ENCODE assay signal across 8 mouse cellular contexts in the genomic region with DNA sequence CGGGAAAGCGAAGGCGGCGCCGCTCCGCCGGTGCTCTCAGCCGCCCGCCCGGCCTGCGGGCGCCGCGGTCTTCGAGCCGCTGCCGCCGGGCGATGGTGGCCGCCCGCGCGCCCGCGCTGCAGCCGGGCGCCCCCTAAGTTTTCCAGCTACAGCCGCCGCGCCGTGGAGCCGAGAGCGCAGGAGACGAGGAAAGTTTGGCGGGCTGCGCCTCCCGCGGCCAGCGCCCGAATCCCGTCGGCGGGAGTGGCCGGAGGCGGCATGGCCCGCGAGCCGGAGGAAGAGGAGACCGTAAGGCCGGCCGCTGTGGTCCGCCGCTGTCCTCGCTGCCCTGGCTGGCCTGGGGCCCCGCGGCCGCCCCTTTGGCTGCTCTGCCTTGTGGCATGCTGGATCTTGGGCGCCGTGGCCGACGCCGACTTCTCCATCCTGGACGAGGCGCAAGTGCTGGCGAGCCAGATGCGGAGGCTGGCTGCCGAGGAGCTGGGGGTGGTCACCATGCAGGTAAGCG. TPM values are rescaled to one million over a fixed set of nuclear protein-coding genes. Genes with fewer than 3 reads are reported as not detected.
DNase-seq lines count a peak whose midpoint lies in the region; ATAC-seq and TF ChIP-seq lines count a peak whose summit lies in the region.

No protein-coding gene starts in this region.

- no peaks in the 10 kb centered on the region for H3K36me3 ChIP-seq in embryonic facial prominence, embryonic 15.5 days
- no peaks in the 10 kb centered on the region for H3K36me3 ChIP-seq in heart, embryonic 15.5 days

- no peak for TF ChIP-seq CTCF in lung, adult 2 months (IDR thresholded peaks at IDR 0.05; ENCODE audit: insufficient read depth, low read length)

- H3K4me2 ChIP-seq in embryonic facial prominence, embryonic 15.5 days (replicated peaks) = peak overlapping the region; percentile 84
- H3K4me2 ChIP-seq in heart, embryonic 15.5 days = peak overlapping the region; percentile 88

- peak overlapping the region; percentile 95 for H3K27ac ChIP-seq in embryonic facial prominence, embryonic 15.5 days (replicated peaks)
- peak overlapping the region; percentile 91 for H3K27ac ChIP-seq in heart, embryonic 15.5 days

- H3K9me3 ChIP-seq in embryonic facial prominence, embryonic 15.5 days (replicated peaks) = no peaks in the 10 kb centered on the region
- no peaks in the 10 kb centered on the region for H3K9me3 ChIP-seq in heart, embryonic 15.5 days (replicated peaks)

- peaks cover 32% of the 10 kb centered on the region for H3K4me1 ChIP-seq in embryonic facial prominence, embryonic 15.5 days
- H3K4me1 ChIP-seq in heart, embryonic 15.5 days (replicated peaks) = peaks cover 38% of the 10 kb centered on the region
- 0 out of 2 replicates have a peak, but pooled peaks cover 8% of the 10 kb centered on the region for H3K4me1 ChIP-seq in lung, adult 2 months (ENCODE audit: control insufficient read depth, insufficient read depth, low read length)

- under 1% methylated on average over 67 of the region's 68 CpGs for WGBS in embryonic facial prominence, embryonic 15.5 days
- WGBS in heart, embryonic 15.5 days = under 1% methylated on average over 65 of the region's 68 CpGs
- WGBS in lung, adult 2 months = 1% methylated on average over 66 of the region's 68 CpGs

- H3K27me3 ChIP-seq in embryonic facial prominence, embryonic 15.5 days = no peaks in the 10 kb centered on the region
- no peaks in the 10 kb centered on the region for H3K27me3 ChIP-seq in heart, embryonic 15.5 days

- peak overlapping the region; percentile 93 for H3K9ac ChIP-seq in embryonic facial prominence, embryonic 15.5 days
- H3K9ac ChIP-seq in heart, embryonic 15.5 days = peak overlapping the region; percentile 81

- peak overlapping the region; percentile 97 for H3K4me3 ChIP-seq in embryonic facial prominence, embryonic 15.5 days (replicated peaks)
- H3K4me3 ChIP-seq in heart, embryonic 15.5 days = peak overlapping the region; percentile 67
- peak overlapping the region; percentile 86 for H3K4me3 ChIP-seq in lung, adult 2 months (replicated peaks; ENCODE audit: extremely low read depth, low read depth, low read length)

- ATAC-seq in embryonic facial prominence, embryonic 15.5 days (ENCODE audit: insufficient number of reproducible peaks, low FRiP score, low TSS enrichment, low read depth) = peak; percentile 52
- ATAC-seq in heart, embryonic 15.5 days (replicated peaks; ENCODE audit: insufficient number of reproducible peaks, insufficient read depth, low FRiP score, low read depth) = peak; percentile 43
- no peak for ATAC-seq in CD4-positive, CD25-positive, alpha-beta regulatory T cell, adult 4 months

- TF ChIP-seq POLR2A in lung, adult 2 months (IDR thresholded peaks at IDR 0.05; ENCODE audit: borderline replicate concordance, extremely low read depth, low read depth, low read length) = no peak

- DNase-seq in ovary, postnatal 10 days (ENCODE audit: low spot score) = peak; percentile 49
- no peak for DNase-seq in ovary, postnatal 36 days (ENCODE audit: low spot score)
- DNase-seq in kidney, postnatal 14 days = peak; percentile 73
- peak; percentile 56 for DNase-seq in lung, adult 2 months
- peak; percentile 73 for DNase-seq in retina, postnatal 1 day

RNA-seq across cellular contexts. Expression of a gene that starts 0.4 kb away (rescaled TPM):
- 34.2 and 37.3 TPM in 2 replicates for polyA plus RNA-seq in embryonic facial prominence, embryonic 15.5 days (2015; fragmentation: Nextera tagmentation; extraction: Ambion mirVana)
- polyA plus RNA-seq in heart, embryonic 15.5 days (2015; fragmentation: Nextera tagmentation; extraction: Ambion mirVana) = 6.2 and 11.6 TPM in 2 replicates
- 41.8 and 43.1 TPM in 2 replicates for polyA plus RNA-seq in lung, adult 2 months (2012; rRNA removed)
- polyA plus RNA-seq in CD4-positive, CD25-positive, alpha-beta regulatory T cell, adult 4 months (2017; shearing (Covaris generic)) = not detected
